Mouse (Mus musculus) hindbrain, embryonic 14.5 days (tissue): Measurements from ENCODE around the gene Fgb. TPM values are rescaled to one million over a fixed set of nuclear protein-coding genes. Genes with fewer than 3 reads are reported as not detected.
A peak's percentile ranks its signal among the peaks of the same experiment; 100 is the strongest.

Experiments used
- ATAC-seq: fragments of 200-750 bp; cut with Nextera tagmentation; 2 replicates; pipeline ENCODE4 v1.8.0; 2017; ENCODE audit warnings: moderate number of reproducible peaks, mild to moderate bottlenecking, moderate TSS enrichment, moderate library complexity; ENCODE audit not compliant: low FRiP score
- DNase-seq: peaks from one replicate; pipeline ENCODE4 v3.0.0-alpha.2; 2015; ENCODE audit warnings: low spot score
- H3K27ac ChIP-seq: fragments of 300-500 bp; sonication (generic); 2 replicates; pipeline ENCODE4 v1.5.1; 2014; ENCODE audit warnings: mild to moderate bottlenecking, moderate library complexity
- H3K27me3 ChIP-seq: fragments of 300-500 bp; sonication (generic); 2 replicates; pipeline ENCODE4 v1.6.1; 2014; ENCODE audit warnings: mild to moderate bottlenecking, low read length, mixed read lengths; ENCODE audit not compliant: control insufficient read depth, insufficient read depth
- H3K36me3 ChIP-seq: fragments of 300-500 bp; sonication (generic); replicated peaks from 2 replicates; pipeline ENCODE4 v1.6.1; 2014; ENCODE audit not compliant: control insufficient read depth, insufficient read depth
- H3K4me1 ChIP-seq: fragments of 300-500 bp; sonication (generic); replicated peaks from 2 replicates; pipeline ENCODE4 v1.6.1; 2014; ENCODE audit warnings: antibody characterized with exemption, low read length, mixed read lengths; ENCODE audit not compliant: control insufficient read depth, insufficient read depth
- H3K4me2 ChIP-seq: fragments of 300-500 bp; sonication (generic); replicated peaks from 2 replicates; pipeline ENCODE4 v1.6.1; 2014; ENCODE audit warnings: mild to moderate bottlenecking, moderate library complexity
- H3K4me3 ChIP-seq: fragments of 300-500 bp; sonication (generic); replicated peaks from 2 replicates; pipeline ENCODE4 v1.5.1; 2014; ENCODE audit warnings: mild to moderate bottlenecking, low read length
- H3K9ac ChIP-seq: fragments of 300-500 bp; sonication (generic); 2 replicates; pipeline ENCODE4 v1.6.1; 2014
- H3K9me3 ChIP-seq: fragments of 300-500 bp; sonication (generic); 2 replicates; pipeline ENCODE4 v1.6.1; 2016; ENCODE audit warnings: low read length; ENCODE audit not compliant: control insufficient read depth
- WGBS: fragments of 180-500 bp; shearing (Covaris S2); extraction: QIAGEN DNeasy Blood & Tissue Kit; methylation state at CpG from one replicate; pipeline ENCODE4 v1.1.7; 2014; 5-methylcytosine and 5-hydroxymethylcytosine counted together
- polyA plus RNA-seq: library from polyadenylated mRNA; unstranded; fragments of >200 nt; fragmentation: Nextera tagmentation; extraction: Ambion mirVana; gene quantifications from 2 replicates; pipeline ENCODE4 v1.2.1, GENCODE M21; 2014

Fgb gene
- polyA plus RNA-seq, 1 experiment from 2014 or later = not detected

DNA sequence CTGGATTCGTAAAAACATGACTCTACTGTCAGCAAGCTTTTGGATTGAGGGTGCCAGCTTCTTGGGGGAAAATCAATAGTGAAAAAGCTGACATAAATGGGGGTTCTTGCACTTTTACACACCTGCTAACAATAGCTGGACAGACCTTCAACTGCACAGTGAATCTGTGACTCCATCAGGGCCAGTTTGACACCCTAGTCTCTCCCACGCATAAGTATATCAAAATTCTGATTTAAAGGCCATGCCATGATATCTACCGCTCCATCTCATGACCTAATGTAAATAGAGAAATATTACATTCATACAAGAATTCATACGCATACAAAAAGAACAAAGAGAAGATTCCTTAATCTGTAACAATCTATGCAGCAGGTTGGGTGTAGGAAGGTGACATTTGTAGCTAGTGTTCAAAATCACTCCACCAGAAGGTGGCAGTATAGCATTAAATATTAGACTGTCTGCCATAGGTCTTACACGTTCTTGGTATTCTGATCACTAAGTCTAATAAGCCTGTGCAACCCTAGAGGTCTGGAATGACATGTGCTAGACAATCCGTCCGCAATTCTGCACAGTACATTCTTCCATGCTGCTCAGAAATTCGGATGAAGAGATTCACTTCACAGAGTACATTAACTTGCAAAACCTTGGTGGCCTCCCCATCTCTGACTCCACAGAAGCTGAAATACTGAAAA, 50.7 kb downstream of the Fgb start:
- Histone ChIP-seq H3K9ac (no peak overlapping the region), H3K9me3 (no peaks in the 10 kb centered on the region), H3K27me3 (0 out of 2 replicates have a peak, but pooled peaks cover 6% of the 10 kb centered on the region), H3K36me3 (no peaks in the 10 kb centered on the region), H3K27ac (no peak overlapping the region), H3K4me2 (no peak overlapping the region), H3K4me1 (0 out of 2 replicates have a peak, but pooled peaks cover 10% of the 10 kb centered on the region), H3K4me3 (no peak overlapping the region)
- DNase-seq (peak; percentile 93), ATAC-seq (peak; percentile 93)
- WGBS = 29% methylated on average over 8 of the region's 8 CpGs

DNA sequence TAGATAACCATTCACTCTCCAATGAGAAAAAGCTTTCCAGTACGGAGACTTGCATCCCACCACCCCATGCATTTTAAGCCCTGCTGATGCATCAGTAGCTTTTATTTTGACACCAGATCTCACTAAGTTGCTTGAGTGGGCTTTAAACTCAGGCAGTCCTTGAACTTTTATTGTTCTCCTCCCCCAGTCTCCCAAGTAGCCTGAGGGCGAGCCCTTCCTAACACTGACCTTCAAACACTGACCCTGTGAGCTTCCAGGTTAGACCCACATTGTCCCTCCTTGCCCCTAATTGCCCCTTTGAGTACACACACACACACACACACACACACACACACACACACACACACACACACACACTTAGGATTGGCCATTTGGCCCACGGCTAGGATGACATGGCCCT, 53.0 kb downstream of the Fgb start:
- ATAC-seq = no peak
- 0 out of 2 replicates have a peak, but pooled peaks cover 6% of the 10 kb centered on the region for H3K27me3 ChIP-seq
- no peak overlapping the region for H3K4me2 ChIP-seq
- no peak overlapping the region for H3K27ac ChIP-seq
- 76% methylated on average over 3 of the region's 3 CpGs for WGBS
- H3K4me1 ChIP-seq = 0 out of 2 replicates have a peak, but pooled peaks cover 10% of the 10 kb centered on the region
- H3K9me3 ChIP-seq = no peaks in the 10 kb centered on the region
- H3K4me3 ChIP-seq = no peak overlapping the region
- no peak overlapping the region for H3K9ac ChIP-seq
- no peak for DNase-seq
- no peaks in the 10 kb centered on the region for H3K36me3 ChIP-seq

DNA sequence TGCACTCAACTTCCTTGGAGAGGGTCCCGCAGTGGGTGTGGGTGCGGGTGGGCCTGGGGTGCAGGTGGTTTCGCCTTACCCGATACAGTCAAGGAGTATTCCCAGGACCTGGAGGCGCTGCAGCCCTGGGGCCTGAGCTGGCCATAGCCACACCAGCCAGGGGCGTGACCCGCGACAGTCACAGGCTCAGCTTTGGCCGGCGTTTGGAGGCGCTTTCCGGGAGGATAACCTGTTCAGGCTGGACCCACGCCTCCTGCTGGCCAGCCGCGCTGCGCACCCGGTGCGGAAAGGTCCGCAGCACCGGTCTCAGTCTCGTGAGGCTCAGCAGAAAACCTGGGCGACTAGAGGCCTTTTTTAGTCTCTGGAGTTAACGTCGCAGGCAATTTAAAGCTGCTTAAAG, 54.3 kb downstream of the Fgb start:
- Histone ChIP-seq H3K36me3 (no peaks in the 10 kb centered on the region), H3K9ac (peak overlapping the region; percentile 36), H3K27me3 (0 out of 2 replicates have a peak, but pooled peaks cover 6% of the 10 kb centered on the region), H3K9me3 (no peaks in the 10 kb centered on the region), H3K4me3 (peak overlapping the region; percentile 21), H3K4me1 (0 out of 2 replicates have a peak, but pooled peaks cover 10% of the 10 kb centered on the region), H3K4me2 (peak overlapping the region; percentile 58), H3K27ac (no peak overlapping the region)
- DNase-seq (peak; percentile 64), ATAC-seq (peak; percentile 53; the same call in 1 of the 2 replicates)
- 4% methylated on average over 24 of the region's 24 CpGs for WGBS

DNA sequence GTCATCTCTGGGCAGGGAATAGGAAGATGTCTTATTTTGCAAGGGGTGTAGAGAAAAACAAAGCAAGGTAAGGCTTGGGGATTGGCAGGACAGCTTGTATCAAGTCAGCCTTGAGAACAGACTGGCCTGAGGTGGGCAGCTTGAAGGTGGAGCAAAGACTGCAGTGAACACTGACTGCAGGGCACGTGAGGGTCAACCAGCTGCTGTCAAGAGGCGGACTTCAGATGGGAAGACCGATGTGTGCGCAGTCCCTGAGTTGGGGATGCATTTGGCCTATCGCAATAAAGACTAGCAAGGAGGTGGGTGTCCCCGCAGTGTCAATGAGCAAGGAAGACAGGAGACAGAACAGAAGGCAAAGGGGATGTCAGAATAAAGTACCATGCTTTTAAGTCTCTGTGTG, 56.7 kb downstream of the Fgb start:
- H3K36me3 ChIP-seq = no peaks in the 10 kb centered on the region
- H3K9ac ChIP-seq = no peak overlapping the region
- H3K4me3 ChIP-seq = no peak overlapping the region
- ATAC-seq (no peak), DNase-seq (no peak)
- H3K9me3 ChIP-seq = no peaks in the 10 kb centered on the region
- 0 out of 2 replicates have a peak, but pooled peaks cover 6% of the 10 kb centered on the region for H3K4me1 ChIP-seq
- no peak overlapping the region for H3K27ac ChIP-seq
- WGBS = 96% methylated on average over 6 of the region's 6 CpGs
- H3K27me3 ChIP-seq = 0 out of 2 replicates have a peak, but pooled peaks cover 6% of the 10 kb centered on the region
- no peak overlapping the region for H3K4me2 ChIP-seq

DNA sequence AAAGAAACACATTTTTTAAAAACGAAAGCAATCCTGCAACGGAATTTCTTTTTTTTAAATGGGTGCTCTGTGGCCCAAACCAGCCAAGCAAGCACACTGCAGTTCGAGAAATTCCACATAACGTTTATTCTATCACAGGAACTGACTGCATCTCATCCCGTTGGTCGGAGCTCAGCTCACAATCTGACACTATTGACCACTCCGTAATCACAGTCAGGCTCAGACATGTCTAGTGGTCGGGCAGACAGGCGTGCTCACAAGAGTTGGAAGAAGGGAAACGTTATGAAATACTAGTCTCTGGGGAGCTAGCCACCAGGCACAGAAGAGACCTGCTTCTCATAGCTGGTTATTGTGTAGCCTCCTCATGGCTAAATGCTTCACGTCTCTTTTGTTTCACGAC, 57.7 kb downstream of the Fgb start:
- Histone ChIP-seq H3K27me3 (0 out of 2 replicates have a peak, but pooled peaks cover 6% of the 10 kb centered on the region), H3K27ac (no peak overlapping the region), H3K4me2 (no peak overlapping the region), H3K36me3 (no peaks in the 10 kb centered on the region), H3K4me1 (0 out of 2 replicates have a peak, but pooled peaks cover 6% of the 10 kb centered on the region), H3K9ac (no peak overlapping the region), H3K9me3 (no peaks in the 10 kb centered on the region), H3K4me3 (no peak overlapping the region)
- WGBS = 84% methylated on average over 12 of the region's 12 CpGs
- no peak for ATAC-seq
- no peak for DNase-seq

Other genes starting within 250 kb of the Fgb start
- 1.6 and 2.3 TPM in 2 replicates for gene Rbm46, start 173.4 kb downstream of the Fgb start, polyA plus RNA-seq
- gene Lrat, start 145.9 kb downstream of the Fgb start, polyA plus RNA-seq = 0.17 and 0.30 TPM in 2 replicates
- not detected in 2 replicates for gene Fgg, start 42.1 kb downstream of the Fgb start, polyA plus RNA-seq
- gene Fga, start 23.8 kb downstream of the Fgb start, polyA plus RNA-seq = not detected in 2 replicates
- gene Plrg1, start 5.7 kb upstream of the Fgb start, polyA plus RNA-seq = 99.6 and 108 TPM in 2 replicates
- gene Dchs2, start 78.1 kb upstream of the Fgb start, polyA plus RNA-seq = 2.1 and 2.3 TPM in 2 replicates